Mouse (Mus musculus): Measurements from ENCODE around the gene Gale.

- TF ChIP-seq CTCF (IDR thresholded peaks at IDR 0.05; ENCODE audit: low read depth, low read length) (peak; percentile 96), GATA2 (IDR thresholded peaks at IDR 0.05; ENCODE audit: borderline replicate concordance, low read depth, low read length) (no peak)
Measured at GRCm38 (mm10) chr4:135954241-135954640, 9.3 kb upstream of the Gale start.

All from G1E (cell line).